Mouse (Mus musculus) T-cell, adult 2 months (primary cell): ENCODE results near the gene Txk.

ENCODE experiments used
- DNase-seq: peaks from one replicate; pipeline ENCODE4 v3.0.0; 2022; ENCODE audit warnings: low spot score

Txk gene

DNA sequence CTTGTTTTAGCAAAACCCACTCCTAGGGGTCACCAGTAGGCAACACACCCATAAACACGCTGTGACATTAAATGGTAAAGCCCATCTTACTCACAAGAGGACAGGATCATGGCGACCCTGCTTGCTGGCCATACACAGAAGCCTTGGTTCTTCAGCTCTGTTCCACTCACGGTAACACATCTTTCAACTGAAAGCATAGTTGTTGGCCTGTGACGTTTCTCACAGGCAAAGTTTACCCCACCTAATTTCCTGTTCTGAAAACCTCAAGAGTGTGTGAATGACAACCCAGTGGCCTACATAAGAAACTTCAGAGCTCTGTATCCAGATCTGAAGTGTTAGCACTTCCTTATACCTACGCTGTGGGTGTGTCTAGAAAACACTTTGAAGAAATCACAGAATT is at the start of gene Txk:
Txk (minus strand) TSS at position 193 of the 400 bp plus-strand sequence.
- peak; percentile 89 for DNase-seq

DNA sequence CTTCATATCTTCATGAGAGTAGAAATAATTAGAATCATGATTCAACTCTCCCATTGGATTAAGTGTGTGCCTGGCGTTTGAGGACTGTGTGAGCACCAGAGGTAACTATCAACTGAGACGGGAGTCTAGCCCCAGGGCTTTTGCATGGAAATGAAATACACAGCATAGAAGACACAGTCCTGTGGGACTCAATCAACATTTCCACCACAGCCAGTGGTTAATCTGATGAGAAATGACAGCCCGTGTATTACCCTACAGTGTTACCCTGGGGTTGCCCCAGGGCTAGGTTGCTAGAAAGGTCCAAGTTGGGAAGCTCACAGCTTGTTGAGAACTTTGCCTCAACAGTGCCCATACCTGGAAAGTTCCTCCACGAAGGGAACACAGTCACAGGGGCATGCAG is 46.0 kb upstream of the Txk start:
- DNase-seq, result no peak

DNA sequence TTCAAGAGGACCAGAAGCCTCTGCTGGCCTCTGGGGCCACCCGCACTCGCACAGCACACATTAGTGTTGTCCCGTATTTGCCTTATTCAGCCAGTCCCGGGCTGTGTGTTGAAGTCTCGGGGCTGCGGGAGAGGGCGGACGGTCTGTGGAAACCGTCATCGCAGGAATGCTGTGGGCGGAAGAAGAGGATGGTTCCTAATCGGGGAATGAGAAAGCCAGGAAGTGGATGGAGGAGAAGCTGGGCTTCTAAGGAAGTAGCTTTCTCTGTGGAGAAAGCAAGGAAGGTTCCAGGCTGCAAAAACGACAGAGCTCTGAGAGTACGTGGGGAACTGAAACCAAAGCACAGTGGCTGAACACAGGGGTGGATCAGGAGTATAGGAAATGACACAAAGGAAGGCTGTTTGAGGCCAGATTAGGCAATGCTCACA is 43.6 kb upstream of the Txk start:
- DNase-seq, result no peak

DNA sequence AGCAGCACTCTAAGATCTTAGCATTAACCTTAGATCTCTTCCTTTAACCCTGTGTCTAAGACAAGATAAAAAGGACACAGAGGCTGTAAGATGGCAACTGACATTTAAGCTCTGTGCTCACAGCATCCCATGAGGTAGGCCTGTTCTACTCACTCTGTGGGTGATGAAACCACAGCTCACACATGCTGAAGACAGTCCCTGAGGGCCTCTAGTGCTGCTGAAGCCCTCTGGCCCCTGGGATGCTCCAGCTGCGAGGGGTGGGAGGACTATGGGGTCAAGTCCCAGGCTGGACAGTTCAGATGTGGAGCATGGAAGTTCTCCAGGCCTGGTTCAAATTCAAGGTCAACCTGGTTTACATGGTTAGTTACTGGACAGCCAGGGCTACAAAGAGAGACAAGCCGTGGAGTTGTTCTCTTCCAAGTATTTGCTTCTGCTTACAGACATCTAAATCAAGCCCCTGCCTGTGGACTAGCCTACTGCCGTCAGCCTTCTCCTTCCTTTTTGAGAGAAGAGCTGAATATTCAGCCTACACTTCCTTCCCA is 40.8 kb upstream of the Txk start:
- DNase-seq, result no peak

DNA sequence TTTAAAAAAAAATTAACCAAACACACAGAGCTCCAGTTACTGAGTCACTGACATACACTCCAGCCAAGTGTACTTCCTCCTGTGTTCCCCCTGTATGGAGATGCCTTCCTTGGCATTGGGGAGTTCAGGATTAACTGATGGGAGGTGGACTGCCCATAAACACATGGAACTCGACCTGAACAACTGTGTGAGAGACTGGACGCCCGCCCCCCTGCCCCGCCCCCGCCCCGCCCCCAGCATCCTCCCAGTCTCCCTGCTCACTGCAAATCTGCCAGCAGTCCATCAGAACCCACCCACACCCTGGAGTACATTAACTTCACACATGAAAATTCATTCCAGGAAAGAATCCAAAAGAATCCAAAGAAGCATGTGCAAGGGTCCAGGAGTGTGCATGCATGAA is 39.2 kb upstream of the Txk start:
- DNase-seq, result no peak

DNA sequence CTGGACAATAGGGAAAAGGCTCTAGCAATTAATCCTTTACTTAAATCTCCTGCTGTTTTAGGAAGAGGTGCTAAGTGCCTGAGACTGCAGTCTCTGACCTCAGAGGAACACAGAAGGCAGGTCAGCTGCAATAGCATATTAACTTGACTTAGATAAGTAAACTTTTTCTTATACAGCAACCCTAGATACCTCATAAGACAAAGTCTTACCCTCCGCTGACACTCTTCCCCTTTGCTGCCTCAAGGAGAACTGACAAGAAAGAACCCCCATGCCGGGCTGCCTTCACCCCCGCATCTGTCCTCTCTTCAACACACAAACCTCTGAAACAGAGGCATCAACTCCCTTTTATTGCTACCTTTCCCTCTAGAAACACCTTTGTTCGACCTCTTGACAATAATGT is 38.8 kb upstream of the Txk start:
- DNase-seq, result no peak

DNA sequence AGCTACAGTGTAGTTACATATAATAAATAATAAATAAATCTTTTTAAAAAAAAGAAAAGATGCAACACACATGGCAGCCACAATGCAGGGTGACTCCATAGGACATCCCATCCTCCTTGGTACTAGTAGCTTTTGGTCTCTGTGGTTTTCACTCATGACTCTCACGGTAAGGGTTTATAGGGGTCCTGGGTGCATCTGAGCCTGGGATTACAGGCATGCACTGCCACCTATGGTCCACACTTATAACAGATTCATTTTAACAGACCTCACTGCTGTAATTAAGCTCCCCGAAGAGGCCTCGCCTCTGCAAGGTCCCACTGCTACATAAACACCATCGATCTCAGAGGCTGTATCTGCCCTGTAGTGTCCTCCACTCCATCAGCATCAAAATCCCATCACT is 32.9 kb upstream of the Txk start:
- DNase-seq, result no peak

DNA sequence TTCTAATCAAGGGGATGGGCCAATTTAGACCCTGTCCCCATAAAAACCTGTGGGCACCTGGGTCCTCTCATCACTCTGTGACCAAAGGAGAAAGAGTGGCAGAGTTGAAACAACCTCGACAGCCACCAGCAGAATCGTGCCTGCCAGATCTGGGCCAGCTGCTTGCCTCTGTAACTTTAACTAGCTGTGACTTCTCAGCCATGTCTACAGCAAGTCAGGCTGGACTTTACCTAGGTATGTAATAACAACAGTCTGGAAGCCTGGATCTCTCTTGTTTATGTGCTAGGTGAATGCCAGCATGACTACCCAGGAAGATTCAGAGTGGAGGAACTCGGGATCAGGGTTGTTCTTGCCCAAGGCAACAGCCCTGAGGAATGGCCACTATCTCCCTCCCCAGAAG is 32.1 kb upstream of the Txk start:
- DNase-seq, result no peak

DNA sequence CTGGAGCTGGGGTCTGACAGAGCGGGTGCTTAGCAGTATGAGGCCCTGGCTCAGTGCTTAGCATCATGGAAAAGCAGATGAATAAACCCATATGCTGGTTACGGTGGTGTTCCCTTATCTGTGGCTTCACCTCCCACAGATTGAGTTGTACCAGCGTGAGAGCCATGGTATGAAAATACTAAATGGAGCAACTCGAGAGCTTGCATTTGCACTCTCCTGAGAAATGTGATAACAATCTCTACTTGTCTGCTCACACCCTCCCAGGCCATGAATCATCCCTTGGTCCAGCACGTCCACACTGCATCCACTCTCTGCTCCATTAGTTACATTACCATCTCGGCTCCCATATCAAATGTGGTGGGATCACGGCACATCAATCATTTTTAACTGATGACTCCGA is 31.4 kb upstream of the Txk start:
- DNase-seq, result no peak

DNA sequence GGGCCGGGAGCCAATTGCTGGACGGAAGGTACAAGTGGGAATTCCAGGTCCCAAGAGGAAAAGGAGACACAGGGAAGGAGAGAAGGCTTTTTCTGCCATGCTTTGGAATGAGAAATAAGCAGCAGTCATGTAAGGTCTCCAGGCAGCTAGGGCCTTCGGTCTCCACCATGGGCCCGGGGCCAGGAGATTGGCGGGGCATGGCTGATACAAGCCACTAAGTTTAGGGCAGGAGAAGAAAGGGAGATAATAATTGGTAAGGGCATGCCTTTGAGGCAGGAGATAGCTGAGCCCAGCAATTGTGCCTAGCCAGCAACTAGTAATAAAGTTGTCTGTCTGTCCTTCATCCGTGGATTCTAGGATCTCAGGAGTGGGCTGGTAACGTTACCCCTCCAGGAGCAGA is 30.5 kb upstream of the Txk start:
- no peak for DNase-seq

DNA sequence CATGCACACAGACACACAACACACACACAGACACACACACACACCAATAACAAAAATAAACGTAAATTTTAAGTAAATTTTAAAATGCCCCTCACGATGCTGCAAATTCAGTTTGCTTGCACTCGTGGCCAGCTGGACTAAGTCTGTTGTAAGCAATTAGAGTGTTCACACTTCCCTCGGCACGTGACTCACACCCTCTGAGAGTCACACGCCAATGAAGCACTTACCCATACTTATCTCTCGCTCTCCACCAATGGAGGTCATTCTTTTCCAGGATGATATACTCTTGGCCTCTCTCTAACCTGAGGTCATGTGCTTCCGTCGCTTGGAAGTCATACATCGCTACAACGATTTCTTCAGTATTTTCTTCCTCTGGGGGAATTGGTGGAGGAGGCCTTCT is 29.2 kb upstream of the Txk start:
- no peak for DNase-seq

DNA sequence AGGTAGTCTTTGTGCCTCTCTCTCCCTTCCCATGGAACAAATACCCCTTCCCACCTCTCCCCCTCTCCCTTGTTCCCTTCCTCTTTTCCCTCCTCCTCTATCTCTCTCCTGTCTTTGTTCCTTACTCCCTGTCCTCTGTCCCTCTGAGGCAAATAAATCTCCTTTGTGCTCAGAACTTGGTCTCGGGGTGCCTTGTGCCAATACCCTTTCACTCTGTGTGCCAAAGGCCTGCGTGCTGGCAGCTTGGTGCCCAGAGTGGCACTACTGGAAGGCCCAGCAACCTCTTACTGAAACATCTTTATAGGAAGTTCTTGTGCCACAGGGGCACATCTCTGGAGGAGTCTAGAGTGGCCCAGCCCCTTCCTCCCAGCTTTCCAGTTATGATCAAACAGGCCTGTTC is 24.0 kb upstream of the Txk start:
- no peak for DNase-seq

DNA sequence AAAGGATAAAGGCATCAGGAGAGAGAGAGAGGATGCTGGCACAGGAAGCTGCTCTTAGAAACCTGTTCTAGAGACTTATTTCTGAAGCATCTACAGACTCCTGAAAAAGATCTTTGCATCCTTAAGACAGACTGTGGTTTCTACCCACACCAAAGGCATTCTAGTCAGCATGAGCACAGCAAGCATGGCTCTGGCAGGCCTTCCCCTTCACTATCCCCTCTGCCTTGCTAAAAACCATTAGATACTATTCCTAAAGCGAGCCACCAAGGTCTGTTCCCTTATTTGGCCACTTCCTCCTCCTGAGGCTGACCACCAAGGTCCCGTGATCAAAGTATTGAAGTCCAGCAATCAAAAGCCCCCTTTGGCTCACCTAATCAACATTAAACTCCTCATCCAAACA is 23.6 kb upstream of the Txk start:
- no peak for DNase-seq

DNA sequence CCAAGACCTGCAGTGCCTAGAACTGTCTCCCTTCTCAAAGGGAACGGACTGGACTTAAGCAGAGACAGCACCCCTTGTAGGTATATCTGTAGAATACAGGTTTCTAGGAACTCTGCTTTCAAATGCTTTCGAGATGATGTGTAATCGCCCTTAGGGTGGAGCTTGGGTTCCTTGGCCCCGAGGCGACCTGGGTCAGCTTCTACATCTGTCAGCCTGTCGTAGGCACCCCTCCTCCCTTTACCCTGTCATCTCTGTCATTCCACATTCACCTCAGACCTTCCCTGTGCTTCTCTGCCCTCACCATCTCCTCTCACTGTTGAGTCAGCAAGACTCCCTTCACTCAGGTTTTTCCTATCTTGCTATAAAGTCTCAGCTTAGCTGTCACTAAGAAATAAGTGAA is 17.3 kb upstream of the Txk start:
- DNase-seq, result no peak

DNA sequence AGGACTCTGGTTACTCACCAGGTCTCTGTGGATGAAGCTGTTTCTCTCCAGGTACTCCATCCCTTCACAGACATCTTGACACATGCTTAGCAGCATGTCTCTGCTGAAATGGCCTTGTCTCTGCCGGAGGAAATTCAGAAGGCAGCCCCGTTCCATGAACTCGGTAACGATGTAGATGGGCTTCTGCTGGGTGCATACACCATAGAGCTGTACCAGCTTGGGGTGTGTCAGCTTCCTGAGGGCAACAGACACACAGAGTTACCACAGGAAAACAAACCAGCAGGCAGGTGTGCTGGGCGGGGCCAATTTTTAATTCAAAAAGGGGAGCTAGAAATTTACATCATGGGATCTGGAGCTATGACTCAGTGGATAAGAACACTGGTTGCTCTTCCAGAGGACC is 11.0 kb upstream of the Txk start:
- DNase-seq, result peak; percentile 48

DNA sequence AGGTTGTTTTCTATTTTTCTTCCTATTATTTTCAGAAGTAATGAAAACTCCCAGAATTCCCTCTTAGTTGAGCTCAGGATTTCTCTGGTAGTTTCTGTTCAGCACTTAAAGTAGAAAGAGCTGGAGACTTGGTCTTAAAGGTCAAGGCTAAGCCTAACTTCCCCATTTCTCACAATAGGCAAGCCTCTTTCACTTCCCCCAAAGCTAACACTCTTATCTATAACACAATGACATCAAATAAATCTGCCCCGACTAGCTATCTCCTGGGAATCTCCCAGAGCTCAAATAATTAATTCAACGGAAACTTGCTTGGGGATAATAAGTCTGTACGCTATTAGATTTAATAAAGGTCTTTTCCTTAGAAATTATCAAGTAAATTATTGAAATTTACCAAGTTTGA is 10.4 kb upstream of the Txk start:
- DNase-seq, result no peak

DNA sequence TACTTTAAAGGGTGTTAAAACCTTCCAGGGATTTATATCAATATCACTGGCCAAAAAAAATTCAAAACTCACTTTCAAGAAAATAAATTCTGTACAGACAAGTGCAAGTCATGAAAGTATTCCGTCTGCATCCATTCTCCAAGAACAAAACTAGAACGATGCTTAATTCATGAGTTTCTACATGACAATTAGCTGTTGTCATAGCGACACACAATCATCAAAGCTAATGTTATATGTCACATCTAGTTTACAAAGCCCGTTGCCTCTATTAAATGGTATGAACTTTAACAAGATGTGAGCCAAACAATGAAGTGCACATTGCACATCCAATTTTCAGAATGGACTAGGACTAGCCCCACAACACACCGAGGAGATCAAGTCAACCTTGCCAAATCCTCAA is 9.2 kb upstream of the Txk start:
- no peak for DNase-seq

DNA sequence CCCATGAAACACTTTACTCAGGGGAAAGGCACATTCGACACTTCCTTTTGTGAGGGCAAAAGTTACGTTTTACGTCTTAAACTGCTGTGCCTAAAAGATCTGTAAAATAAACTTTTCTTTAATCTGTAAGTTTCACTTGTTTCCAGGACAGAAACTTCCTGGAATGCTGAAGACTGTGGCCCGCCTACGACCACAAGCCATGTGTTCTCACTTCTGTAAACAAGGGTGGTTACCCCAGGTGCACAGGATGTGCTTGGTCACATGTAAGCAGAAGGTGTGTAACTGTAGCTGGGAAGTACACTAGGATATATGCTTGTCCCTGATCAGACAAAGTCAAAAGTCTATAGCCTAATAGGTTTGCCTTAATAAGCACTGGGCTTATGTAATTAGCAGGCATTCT is 8.7 kb upstream of the Txk start:
- DNase-seq, result peak; percentile 67

DNA sequence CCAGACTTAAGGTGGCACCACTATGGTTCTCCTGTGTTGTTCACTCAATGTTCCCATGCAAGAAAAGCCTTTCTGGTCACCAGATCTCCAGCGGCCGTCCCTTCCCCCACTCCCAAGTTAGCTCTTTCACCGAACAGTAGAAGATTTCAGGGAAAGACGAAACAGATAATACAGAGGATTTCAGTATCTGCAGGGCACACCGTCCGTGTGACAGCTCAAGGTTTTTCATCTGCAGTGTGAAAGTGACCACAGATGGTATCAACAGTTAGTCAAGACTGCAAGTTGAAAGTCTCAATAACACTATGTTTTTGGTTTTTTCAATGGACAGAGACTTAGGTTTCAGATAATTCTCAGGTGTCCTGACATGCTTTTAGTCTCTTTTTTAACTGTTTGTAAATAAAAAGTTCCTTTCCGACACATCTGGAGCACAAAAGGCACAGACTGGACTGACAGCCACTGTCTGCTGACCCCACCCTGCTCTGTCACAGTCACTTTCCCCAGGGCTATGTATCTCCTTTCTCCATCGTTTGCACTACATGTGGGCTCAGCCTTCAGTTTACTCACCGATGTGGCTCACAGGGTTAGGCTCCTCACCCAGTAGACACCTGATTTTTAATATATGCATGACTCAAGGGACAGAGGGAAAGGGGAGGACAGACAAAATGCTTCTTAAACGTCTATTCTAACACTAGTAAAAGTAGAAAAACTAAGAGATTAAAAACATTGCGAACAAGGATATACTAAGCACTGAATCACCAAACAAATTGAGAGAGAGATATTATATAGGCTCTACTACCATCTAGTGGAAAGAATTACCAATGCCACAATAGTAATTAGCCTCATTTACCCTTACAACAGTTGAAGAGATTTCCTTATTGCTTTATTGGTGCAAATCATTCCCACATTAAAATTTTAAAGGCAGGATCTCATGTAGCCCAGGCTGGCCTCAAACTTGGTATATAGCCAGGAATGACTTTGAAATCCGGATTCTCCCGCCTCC is 6.6 kb upstream of the Txk start:
- DNase-seq, result no peak

DNA sequence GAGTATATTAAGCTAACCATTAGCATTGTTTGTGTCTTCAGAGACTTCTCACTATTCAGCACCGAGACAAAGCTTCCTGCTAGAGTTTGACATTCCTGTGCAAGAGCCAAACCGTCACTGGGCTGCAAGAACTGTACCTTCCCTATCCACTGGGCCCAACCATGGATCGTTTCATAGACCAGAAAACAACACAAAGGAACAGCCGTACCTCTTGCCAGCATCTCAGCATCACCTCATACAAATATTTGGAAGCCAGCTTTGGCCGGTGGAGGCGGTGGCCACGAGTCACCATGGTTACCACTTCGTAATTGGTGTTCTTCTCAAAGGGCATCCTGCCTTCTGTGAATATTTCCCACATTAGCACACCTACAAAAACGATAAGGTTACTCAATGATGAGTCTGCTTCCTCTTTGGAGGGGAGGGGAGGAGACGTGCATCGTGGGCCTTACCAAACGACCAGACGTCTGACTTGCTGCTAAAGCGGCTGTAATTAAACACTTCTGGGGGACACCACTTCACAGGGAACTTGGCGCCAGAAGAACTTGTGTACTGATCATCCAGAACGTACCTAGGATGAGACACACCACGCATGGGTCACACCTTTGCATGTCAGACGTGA is 4.7 kb upstream of the Txk start:
- no peak for DNase-seq

DNA sequence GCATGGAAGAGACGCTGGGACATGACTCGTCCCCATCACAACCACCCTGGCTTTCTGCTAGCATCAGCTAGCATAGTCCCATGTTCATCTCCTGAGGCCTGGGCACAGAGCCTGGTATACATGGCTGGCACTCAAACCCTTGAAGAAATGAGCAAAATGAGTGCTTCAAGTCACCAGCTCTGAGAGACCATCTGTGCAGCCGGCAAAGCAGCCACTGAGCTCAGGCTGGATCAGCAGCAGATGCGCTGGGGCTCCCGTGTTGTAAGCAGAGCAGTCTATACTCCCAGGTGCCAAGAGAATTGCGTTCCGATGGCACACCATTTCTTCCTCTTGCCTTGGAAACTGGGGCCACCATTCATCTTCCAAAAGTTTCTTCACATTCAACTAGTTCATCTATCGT is 3.4 kb upstream of the Txk start:
- DNase-seq, result no peak

DNA sequence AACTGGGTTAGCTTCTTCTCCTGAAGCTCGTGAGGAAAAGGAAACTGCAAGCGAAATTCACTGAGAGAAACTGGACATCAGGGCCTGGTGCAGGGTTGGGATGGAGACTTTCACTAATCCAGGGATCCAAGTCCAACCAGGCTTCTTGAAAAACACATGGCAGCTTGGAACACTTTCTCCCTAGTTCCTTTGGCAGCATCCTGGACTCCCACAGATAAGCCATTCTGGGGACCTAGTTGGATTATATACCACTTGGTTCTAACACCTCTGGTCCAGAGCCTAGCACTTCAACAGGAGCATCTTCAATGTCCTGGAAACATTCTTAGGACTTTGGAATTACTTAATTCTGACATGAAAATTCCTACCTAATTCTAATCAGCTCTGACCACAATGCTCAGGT is 2.5 kb upstream of the Txk start:
- DNase-seq, result no peak

DNA sequence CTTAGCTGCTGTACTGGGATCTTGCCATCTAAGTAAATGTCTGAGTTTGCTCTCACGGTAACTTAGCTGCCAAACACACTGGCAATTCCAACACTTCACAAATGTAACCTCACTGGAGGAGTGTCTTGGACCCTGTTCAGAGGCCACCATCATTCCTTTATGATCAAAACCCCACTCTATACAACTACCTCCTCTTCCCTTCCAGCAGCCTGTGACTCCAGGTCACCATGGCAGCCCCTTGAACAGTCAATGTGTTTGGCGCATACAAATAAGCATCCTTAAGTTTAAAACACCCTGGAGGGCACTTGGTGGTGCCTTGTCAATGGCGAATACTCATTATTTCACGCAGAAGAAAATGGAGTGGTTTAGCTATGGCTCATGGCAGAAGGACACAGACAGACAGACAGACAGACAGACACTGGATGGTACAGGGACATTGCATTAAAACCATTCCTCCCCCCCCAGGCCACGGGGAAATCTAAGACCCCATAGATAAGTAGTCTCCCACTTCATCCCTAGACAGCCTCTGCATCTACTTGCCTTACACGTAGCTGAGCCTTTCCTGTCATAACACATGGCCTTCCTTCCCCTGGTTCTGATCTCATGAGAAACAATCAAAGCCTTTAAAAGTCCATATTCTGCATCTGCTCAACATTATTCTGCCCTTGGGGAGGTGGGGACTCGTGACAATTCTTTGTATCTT is 1.4 kb downstream of the Txk start:
- no peak for DNase-seq
